Mouse (Mus musculus): ENCODE measurements at regions not wholly inside any gene's neighbourhood (a gene's known extent, or its start where the extent isn't known, plus 50 kb on each side); places are given as distances from the start of the nearest gene placed in this dataset.
A peak's percentile ranks its signal among the peaks of the same experiment; 100 is the strongest.

DNA sequence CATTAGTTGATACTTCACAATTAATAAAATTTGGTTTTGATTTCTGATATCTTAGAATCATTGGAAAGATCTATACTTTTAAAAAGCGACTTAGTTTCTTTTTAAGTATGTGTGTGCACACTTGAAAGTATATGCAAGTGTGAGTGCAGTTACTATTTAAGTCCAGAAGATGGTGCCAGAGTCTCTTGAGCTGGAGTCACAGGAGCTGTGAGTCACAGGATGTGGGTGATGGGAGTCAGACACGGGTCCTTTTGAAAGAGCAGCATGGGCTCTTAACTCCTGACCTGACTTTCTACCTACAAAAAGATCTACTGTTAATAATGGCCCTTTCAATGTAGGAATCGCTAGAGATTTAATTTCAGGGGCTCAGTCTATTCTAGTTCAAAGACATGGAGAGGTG lies 87.8 kb upstream of the Cntnap4 start:
- no peak for DNase-seq

DNA sequence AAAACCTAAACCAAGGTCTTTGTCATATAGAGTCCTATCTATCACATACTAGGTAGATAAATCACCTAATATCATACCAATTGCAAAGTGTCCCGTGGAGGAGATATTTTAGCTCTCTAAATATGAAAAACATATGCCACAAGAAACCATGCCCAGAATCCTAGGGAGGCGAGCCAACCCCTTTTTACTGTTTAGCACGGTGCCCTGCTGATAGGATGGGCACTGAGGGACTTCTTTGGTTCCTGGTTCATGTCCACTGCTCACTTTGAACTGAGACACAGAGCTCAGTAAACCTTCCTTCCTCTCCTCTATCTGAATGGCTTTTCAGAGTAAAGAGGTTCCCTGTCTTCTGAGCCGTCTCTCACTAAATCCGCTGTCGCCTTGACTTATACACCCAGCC lies 77.6 kb upstream of the Cntnap4 start:
- DNase-seq: peak; percentile 50 to 75

DNA sequence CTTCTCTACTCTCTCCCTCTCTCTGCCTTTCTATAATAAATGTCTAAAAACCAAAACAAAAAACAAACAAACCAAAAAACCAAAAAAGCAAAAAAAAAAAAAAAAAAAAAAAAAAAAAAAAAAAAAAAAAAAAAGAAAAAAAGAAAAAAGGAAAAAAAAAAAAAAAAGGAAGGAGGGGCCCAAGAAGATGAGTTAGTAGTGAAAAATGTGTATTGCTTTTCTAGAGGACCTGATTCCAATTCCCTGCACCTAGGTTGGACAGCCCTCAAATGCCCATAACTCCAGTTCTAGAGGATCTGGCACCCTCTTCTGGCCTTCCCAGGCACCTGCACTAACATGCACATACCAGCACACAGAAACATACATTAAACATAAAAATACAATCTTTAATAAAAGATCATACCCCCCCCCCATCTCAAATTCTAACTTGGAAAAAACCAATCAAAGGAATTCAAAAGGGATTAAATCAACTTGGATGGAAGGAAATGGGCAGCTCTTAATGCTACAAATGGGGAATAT lies 70.9 kb upstream of the Cntnap4 start:
- no peak for DNase-seq

DNA sequence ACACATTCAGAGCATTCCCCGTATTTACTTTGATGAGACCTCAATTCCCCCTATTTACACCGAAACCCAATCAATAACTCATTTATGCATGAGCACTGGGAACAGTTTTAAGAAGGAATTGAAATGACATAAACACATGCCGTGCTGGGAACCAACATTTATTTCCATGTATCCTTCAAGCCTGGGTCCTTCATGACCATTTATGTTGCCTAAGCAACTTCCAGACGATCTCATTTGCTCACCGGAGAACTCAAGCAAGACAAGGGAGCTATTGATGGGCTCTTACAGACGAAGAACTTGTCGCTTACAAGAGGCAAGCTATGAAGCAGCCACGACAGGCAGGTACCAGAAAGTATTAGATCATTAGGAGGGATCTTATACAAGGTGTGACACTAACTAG lies 65.8 kb upstream of the Cntnap4 start:
- no peak for DNase-seq

Data from cerebellum, postnatal 14 days (tissue).